Mouse (Mus musculus): ENCODE measurements at regions not wholly inside any gene's neighbourhood (a gene's known extent, or its start where the extent isn't known, plus 50 kb on each side); places are given as distances from the start of the nearest gene placed in this dataset.

DNA sequence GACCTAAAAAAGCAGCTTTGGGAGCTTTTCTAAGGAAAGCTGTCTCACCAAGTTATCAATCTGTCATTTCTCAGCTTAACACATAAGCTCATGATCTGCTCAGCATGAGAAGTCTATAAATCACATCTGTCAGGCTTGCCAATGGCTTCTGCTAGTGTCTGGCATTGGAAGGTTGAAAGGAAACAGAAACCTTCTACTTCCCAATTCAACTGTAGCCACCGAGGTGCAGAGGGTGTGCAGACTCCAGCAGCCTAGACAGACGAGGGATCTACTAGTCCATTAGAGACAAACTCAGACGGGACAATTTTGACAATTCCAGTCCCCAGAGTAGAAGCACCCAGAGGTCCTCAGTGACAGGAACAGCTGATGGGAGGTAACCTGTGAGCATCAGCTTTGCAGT is 103.0 kb downstream of the Nab1 start:
- TF ChIP-seq CTCF (IDR thresholded peaks at IDR 0.05; ENCODE audit: low read depth, low read length) (no peak), GATA1 (IDR thresholded peaks at IDR 0.05; ENCODE audit: borderline replicate concordance, low read length) (no peak)
